Mouse (Mus musculus): ENCODE measurements around the gene Gm17617.

The Gm17617 gene

DNA sequence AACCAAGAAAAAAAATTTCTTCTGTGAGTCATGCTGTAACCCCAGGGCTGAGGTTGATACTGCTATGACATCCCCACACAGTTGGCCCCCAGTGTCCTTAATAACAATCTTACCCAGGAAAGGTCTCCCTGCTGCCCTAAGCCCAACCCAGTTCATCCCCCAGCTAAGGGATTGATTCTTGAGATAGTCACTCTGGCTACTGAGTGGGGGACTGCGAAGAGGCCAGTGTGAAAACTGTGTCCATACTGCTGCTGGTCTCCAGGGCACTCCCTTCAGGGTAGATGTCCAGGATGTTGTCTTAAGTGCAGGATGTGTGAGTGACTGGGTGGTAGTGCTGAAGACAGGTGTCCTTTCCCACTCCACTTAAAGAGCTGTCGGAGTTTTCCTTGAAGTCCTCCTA is at the start of gene Gm17617:
Gene Gm17617 (minus strand): TSS at position 101 of the 400 bp plus-strand sequence.
- DNase-seq (ENCODE audit: low spot score in 2 of 2): no peak

DNA sequence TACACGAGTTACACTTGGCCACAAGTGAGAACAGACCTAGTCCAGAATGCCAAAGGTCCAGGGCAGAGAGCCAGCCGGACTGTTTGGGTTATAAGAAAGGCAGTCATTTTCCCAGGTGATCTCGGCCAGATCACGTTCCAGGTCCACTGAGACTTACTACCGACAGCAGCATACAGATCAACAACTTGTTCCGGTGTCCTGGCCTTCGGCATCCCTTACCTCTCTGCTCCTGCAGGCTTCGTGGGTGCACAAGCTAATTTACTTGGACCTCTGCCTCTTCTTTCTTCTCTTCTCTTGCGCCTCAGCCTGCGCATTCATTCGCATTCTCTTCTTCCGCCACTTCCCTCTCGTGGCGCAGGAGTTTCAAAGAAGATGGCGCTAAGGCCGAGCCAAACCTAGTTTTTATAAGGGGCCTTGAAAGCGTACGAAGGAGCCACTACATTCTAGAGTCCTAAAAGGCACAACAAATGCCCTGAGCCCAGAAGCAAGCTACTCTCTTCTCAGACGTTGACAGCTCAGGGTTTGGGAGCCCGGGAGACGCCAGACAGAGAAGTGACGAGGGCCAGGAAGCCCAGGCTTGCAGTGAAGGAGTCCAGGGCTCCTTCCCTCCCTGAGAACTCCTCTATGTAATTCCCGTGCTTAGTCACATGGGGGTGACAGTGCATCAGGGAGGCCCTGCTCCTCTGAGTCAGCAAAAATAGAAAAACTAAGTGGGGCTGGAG is 49.0 kb upstream of the Gm17617 start:
- peak; percentile 63 to 66 for DNase-seq (ENCODE audit: low spot score in 2 of 2)

DNA sequence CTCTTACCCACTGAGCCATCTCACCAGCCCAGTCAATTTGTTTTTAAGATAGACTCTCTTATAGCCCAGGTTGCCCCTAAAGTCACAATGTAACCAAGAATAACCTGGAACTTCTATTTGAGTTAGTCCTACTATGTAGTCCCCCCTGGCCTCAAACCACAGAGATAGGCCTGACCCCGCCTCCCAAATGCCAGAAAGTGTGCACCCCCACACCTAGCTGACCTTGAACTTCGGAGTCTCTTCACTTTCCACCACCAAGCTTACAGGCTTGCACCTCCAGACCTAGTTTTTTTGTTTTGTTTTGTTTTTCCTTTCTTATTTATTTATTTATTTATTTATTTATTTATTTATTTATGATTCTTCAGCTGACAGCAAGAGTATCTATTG is 48.4 kb upstream of the Gm17617 start:
- no peak for DNase-seq (ENCODE audit: low spot score in 2 of 2)

DNA sequence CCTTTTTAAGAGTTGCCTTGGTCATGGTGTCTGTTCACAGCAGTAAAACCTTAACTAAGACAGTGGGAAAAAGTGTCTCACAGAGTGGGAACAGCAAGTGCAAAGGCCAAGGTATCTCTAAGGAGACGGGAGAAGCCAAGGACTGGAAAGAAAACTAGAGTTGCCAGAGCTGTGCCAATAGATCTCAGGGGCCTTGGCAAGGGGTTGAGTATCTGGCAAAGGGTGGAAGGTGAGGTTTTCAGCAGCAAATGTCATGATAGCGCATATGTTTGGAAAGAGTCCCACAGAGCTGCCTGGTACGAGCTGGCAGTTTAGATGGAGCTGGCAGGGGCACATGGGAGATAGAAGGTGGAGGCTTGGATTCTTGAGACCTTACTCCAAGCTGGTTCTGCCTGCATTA is 46.2 kb upstream of the Gm17617 start:
- no peak for DNase-seq (ENCODE audit: low spot score in 2 of 2)

DNA sequence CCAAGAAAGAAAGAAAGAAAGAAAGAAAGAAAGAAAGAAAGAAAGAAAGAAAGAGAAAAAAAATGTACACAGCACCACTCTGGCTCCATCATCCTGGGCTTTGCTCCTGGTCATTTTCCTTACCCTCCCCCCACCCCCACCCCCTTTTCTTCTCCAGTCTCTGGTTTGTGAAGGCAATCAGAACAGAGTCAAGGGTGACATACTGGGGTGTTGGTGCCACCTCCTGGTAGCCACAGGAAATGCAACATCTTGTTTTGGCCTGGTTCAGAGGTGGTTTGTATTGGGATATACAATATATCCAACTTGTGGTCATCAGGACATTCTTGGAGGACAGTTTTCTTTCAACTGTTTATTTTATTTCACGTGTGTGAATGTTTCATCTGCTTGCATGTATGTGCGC is 45.2 kb upstream of the Gm17617 start:
- DNase-seq (ENCODE audit: low spot score in 2 of 2): peak; percentile 64 to 78

DNA sequence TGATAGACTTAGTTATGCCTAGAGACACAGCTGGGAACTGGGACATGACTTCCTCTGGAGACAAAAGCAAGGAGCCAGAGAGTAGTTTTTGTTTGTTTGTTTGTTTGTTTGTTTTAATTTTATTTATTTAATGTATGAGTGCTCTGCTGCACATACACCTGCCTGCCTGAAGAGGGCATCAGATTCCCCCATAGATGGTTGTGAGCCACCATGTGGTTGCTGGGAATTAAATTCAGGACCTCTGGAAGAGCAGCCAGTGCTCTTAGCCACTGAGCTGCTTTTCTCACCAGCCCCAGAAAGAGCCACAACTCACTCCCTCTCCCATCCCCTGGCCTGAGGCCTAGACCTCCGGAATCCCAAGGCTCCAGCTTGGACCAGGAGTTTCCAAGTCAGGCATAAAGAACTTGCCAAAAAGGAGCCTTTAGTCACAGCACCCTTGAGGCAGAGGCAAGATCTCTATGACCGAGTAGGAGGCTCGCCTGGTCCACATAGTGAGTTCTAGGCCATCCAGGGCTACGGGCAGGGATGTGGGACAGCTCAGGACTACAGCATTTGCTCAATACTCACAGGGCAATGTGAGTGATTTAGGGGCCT is 44.7 kb upstream of the Gm17617 start:
- DNase-seq (ENCODE audit: low spot score in 2 of 2): no peak

DNA sequence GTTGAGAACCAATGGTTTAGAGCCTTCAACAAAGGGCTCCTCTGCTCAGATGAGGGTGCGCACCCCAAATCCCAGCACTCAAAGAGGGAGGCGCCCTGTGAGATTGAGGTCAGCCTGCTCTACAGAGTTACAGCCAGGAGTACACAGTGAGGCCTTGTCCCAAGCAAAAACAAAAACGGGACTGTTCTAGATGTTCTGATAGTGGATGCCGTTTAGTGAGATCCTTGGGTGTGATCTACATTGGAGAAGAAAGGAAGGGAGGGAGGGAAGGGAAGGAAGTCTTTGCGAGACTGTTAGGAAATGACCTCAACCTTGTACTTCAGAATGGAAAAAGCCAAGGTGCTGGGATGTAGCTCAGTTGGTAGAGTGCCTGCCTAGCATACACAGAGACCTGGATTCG is 42.9 kb upstream of the Gm17617 start:
- no peak for DNase-seq (ENCODE audit: low spot score in 2 of 2)

DNA sequence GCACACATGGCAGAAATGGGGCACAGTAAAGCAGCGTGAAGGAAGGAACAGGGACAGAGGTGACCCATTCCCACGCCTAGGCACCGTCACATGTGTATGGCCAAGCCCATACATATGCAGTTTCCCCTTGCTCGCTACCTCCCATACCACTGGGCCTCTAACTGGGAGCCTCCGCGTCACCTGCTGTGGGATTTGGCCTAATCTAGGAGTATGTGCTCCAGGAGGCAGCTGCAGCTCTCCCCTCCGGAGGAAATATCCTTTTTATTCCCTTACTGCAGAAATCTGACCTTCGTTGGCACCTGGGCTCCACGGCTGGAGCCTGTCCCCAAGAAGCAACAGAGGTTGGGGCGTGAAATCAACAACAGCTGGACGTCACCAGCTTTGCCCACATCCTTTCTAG is 41.0 kb upstream of the Gm17617 start:
- DNase-seq (ENCODE audit: low spot score in 2 of 2): no peak

DNA sequence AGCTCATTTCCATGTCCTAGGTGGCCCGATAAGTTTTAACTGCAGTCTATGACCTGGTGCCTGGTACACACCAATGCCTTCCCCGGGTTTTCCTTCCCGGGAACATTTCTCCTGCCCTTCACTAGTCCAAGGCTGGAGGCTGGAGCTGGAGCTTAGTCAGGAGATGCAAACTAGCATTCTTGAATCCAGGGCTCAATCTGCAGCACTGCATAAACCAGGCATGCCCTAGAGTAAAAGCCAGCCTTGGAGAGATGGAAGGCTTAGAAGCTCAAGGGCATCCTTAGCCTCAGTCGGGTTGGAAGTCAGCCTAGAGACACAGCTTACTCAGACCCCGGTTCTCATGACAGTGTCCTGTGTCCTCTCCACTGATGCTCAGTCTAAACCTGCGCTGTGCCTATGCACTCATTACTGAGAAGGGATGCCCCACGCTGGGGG is 39.0 kb upstream of the Gm17617 start:
- DNase-seq (ENCODE audit: low spot score in 2 of 2): no peak

DNA sequence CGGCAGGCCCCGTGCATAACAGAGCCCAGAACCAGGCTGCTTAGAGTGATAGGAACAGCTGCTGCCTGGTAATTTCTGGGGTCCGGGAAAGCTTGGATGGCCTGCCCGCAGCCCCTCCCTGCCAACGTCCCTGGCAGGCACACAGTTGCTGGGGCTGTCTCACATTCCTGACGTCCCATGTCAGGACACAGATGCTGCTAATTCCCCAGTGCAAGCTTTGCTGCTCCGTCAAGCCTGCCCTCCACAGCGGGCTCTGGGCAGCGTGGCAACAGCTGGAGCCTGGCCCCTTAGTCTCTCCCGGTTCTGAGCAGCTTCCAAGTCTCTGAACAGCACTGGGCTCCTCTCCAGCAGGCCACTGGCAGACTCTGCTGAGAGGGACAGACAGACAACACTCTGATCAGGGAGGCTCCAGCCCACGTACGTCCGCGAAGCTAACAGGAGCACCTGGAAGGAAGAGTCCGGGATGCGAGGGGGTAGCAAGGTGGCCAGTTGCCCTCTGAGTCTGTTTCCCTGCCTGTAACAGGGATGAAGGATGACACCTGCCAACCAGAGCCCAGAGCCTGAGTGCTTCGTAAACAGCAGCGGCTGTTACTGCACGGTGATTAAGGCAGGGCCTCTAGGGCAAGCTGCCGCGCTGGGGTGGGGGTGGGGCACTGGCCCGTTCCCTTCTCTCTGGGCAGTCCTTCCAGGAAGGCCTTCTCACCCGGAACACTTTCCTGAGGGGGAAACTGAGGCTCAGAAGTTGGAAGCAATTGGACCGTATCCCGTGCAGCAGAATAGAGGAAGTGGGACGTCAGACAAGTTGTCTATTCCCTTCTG is 38.4 kb upstream of the Gm17617 start:
- no peak for DNase-seq (ENCODE audit: low spot score in 2 of 2)

DNA sequence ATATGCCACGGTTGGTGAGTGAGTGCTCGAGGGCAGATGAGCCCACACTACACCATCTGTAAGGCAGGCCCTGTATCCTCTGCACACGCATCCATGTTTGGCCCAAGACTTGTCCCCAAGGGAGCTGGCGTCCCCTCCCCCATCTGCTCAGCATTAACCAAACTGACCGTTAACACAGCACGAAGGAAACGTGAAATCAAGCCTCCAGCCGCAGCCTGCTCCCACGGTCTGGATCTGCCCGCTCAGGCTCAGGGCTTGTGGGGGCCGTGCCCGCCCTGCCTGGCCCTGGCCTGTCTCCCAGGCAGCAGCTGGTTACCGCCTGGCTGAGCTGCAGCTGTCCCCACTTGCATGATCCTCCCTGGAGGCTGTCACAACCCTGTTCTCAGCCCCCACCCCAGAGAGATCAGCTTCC is 35.6 kb upstream of the Gm17617 start:
- no peak for DNase-seq (ENCODE audit: low spot score in 2 of 2)

DNA sequence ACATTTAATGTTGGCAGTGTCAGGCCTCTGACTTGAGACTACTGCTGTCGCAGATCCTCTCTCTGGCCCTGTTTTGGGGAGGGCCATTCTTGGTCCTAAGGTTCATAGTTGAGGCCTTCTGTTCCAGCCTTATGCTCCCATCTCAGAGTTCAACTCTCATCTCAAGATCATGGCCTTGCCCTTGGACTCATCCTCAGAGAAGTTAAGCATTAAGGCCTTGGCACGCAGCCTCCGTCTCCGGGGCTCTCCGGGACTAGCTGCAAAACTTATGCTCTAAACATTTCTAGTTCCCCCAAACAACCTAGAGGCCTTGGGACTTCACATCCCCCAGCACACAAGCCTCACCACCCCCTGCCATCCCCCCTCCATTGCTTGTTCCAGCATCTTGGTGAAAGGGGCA is 34.9 kb upstream of the Gm17617 start:
- no peak for DNase-seq (ENCODE audit: low spot score in 2 of 2)

DNA sequence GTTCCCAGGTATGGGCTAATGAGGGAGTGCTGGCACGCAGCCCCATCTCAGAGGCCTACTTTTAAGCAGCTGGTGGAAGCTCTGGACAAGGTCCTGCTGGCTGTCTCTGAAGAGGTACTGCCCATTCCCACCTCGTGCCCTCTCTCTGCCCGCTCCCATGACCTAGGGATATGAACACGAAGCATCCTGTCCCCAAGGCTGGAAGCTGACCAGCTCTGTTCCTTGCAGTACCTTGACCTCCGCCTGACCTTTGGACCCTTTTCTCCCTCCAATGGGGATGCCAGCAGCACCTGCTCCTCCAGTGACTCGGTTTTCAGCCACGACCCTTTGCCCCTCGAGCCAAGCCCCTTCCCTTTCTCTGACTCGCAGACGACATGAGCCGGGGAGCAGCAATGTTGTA is 34.5 kb upstream of the Gm17617 start:
- no peak for DNase-seq (ENCODE audit: low spot score in 2 of 2)

DNA sequence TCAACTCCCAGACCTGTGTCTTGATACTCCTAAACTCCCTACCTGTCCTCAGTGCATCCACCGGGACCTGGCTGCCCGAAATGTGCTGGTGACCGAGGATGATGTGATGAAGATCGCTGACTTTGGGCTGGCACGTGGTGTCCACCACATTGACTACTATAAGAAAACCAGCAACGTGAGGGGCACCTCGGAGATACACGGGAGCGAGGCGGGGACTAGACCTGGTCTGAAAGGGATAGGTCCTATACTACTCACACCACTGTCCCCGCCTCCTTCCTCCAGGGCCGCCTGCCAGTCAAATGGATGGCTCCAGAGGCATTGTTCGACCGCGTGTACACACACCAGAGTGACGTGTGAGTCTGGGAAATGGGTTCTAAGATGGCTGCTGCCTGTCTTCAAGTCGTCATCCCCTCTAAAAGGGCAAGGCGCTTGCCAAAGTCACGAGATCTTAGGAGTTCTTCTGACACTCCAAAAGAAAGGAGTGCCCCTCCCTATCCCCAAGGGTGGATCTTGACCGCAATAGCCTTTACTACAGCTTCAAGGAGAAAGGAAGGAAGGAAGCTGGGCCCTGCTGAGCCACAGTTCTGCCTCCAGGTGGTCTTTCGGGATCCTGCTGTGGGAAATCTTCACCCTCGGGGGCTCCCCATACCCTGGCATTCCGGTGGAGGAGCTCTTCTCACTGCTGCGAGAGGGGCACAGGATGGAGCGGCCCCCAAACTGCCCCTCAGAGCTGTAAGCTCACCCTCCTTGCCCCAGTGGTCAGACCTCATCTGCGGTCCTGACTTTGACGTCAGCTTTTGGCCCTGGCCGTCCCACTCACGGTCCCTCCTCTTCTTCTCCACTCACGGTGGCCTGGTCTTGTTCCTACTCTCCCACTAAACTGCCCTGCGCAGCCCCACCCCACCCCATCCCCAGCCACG is 33.7 kb upstream of the Gm17617 start:
- DNase-seq (ENCODE audit: low spot score in 2 of 2): no peak

DNA sequence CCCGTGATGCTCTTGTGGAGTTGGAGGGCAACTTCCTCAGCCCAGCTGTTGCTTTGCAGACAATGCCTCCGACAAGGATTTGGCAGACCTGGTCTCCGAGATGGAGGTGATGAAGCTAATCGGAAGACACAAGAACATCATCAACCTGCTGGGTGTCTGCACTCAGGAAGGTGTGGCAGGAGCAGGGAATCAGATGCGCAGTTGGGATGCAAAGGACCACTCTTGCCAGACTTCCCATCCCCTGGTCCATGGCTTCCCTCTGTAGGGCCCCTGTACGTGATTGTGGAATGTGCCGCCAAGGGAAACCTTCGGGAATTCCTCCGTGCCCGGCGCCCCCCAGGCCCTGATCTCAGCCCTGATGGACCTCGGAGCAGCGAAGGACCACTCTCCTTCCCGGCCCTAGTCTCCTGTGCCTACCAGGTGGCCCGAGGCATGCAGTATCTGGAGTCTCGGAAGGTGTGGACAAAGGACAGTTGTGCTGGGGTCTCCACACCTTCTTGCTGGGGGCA is 32.5 kb upstream of the Gm17617 start:
- no peak for DNase-seq (ENCODE audit: low spot score in 2 of 2)

DNA sequence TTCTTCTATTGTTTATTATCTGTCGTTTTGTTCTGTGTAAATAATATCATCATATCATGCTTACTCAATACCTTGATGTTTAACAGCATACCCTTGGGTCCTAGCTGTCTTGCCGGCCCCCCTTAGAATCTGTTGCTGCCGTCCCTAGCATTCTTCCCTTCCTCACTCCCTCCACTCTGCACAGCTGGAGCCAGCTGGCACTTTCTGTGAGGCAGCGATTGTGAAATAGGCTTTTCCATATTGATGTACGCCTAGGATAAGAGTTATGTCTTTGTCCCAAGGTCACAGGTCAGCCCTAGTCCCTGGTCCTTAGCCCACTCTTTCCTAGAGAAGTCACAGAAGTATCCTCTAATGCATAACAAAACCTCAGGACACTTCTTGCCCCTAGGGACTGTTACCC is 30.2 kb upstream of the Gm17617 start:
- no peak for DNase-seq (ENCODE audit: low spot score in 2 of 2)

DNA sequence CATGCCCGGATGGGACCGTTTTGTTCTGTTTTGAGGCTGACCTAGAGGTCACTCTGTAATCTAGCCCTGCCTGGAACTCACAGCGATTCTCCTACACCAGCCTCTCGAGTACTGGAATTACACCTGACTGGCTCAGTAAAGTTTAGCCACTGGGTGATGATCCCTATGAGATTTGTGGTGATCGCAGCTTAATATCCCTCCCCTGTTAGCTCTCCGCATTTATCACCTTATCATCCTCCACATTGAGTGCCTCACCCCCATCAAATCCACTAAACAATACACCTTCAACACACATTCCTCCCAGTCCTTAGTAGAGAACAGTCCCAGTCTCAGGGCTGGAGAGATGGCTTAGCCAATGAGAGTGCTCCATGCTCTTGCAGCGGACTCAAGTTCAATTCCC is 29.0 kb upstream of the Gm17617 start:
- DNase-seq (ENCODE audit: low spot score in 2 of 2): no peak

DNA sequence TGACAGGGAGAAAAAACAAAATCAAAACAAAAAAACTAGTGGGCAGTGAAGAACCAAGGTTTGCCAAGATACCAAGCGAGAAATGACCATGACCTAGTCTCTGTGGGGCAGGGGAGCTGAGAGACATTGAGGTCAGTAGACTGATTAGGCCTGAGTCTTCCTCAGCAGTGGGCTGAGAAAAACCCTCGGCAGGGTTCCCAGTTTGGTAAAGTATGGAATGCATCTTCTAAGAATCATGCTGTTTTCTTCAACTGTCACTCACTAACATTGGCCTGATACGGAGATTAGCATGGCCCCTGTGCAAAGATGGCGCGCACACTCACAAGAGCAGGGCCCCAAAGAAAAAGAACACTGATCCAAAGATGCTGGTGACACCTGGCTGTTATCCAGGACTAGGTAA is 20.6 kb upstream of the Gm17617 start:
- no peak for DNase-seq (ENCODE audit: low spot score in 2 of 2)

DNA sequence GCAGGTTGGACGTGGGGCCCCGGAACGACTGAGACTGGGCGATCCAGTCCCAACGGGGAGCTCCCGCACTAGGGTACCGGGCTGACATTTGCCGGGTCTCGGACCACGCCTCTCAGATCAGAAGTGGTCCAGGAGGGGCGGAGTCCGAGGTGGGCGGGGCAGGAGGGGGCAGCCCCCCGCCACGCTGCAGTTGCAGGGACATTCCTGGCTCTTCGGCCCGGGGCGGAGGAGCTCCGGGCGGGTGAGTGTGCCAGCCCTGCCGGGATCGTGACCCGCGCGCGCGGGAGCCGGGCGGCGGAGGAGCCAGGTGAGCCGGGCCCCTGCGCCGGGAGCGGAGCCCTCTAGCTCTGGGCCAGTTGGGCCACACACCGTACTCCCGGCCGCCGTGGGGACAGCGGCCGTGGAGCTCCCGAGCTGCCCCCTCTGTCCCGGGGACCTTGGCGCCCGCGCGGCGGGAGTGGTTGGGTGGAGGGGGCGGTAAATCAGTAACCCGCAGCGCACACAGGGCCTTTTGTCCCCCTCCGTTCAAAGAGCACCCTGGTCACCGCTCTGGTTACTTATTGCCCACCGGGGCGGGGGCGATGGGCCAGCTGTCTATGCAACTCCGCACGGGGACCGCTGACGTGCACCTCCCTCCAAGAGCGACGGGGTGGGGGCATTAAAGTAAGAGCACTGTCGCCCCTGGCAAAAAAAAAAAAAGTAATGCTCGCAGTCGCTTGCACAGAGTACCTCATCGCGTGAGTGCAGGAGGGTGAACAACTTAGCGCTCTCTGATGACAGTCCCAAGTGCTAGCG is 19.5 kb upstream of the Gm17617 start, which contains the start of gene Fgfr4:
Gene Fgfr4 (plus strand): TSS at position 20 of the 795 bp plus-strand sequence.
- DNase-seq (ENCODE audit: low spot score in 2 of 2): no peak

DNA sequence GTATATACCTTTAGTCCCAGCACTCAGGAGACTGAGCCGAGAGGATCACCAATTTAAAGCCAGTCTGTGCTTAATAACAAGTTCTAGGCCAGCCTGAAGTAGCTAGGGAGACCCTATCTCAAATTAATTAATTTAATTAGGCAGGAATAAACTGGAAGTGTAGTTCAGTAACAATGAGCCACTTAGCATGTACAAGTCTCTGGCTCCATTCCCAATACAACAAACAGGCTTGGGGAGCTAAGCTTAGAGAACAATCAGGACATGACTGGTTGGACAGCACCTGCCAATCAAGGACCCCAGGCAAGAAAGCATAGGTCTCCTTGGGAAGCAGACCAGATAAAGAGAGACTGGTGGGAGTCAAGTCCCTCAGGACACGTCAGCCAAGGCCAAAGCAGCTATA is 6.9 kb upstream of the Gm17617 start:
- no peak for DNase-seq (ENCODE audit: low spot score in 2 of 2)

DNA sequence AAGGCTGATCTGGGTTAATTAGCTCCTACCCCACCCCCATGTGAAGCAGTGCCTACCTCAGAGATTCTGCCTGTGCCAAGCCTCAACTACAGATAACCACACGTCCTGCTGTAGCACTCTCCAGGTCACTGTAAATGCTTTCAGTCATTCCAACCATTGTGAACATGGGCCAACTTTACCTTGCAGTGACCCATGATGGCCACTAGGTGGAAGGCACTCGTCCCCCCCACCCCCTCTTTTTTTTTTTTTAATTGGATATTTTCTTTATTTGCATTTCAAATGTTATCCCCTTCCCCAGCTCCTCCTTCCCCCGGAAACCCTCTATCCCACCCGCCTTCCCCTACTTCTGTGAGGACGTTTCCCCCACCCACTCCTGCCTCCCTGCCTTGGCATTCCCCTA is 2.0 kb upstream of the Gm17617 start:
- DNase-seq (ENCODE audit: low spot score in 2 of 2): no peak
